Comparison of ENCODE assay signal across 28 mouse cellular contexts in genomic region chr2:103644418-103644817, GRCm38 (mm10).
A peak's percentile ranks its signal among the peaks of the same experiment; 100 is the strongest.
DNase-seq lines count a peak whose midpoint lies in the region; ATAC-seq lines count a peak whose summit lies in the region.
"Had no signal": no experiment of that assay in that cellular context is flagged by ENCODE, and none has a peak within 500 bp of the region (broad histone marks: within the 10 kb centered on the region; RNA-seq: fewer than 3 reads in every experiment).

No protein-coding gene starts in this region.

- H3K9ac ChIP-seq in forebrain, embryonic 13.5 days, result no peak overlapping the region
- no peak overlapping the region for H3K9ac ChIP-seq in hindbrain, embryonic 11.5 days (ENCODE audit: low read depth, low read length)
- H3K9ac ChIP-seq in hindbrain, embryonic 16.5 days (ENCODE audit: low read depth, low read length), result no peak overlapping the region
- H3K9ac ChIP-seq: embryonic facial prominence, embryonic 12.5 days; heart, embryonic 15.5 days; intestine, embryonic 15.5 days; limb, embryonic 15.5 days; liver, embryonic 13.5 days; midbrain, embryonic 13.5 days; neural tube, embryonic 15.5 days had no signal

- no peaks in the 10 kb centered on the region for H3K9me3 ChIP-seq in forebrain, embryonic 13.5 days (replicated peaks)
- H3K9me3 ChIP-seq in forebrain, embryonic 10.5 days, result no peaks in the 10 kb centered on the region
- no peaks in the 10 kb centered on the region for H3K9me3 ChIP-seq in hindbrain, embryonic 11.5 days (ENCODE audit: control insufficient read depth, low read length)
- H3K9me3 ChIP-seq in hindbrain, embryonic 16.5 days (ENCODE audit: control insufficient read depth, low read length), result no peaks in the 10 kb centered on the region
- H3K9me3 ChIP-seq: embryonic facial prominence, embryonic 12.5 days; heart, embryonic 15.5 days; intestine, embryonic 15.5 days; limb, embryonic 10.5 days; limb, embryonic 15.5 days; liver, embryonic 13.5 days; midbrain, embryonic 13.5 days; neural tube, embryonic 15.5 days had no signal

- DNase-seq in forebrain, embryonic 10.5 days (ENCODE audit: extremely low spot score, low spot score), result no peak
- peak; percentile 35 for DNase-seq in testis, postnatal 10 days (ENCODE audit: low spot score)
- no peak for DNase-seq in testis, postnatal 14 days (ENCODE audit: low spot score)
- DNase-seq in hindbrain, embryonic 11.5 days (ENCODE audit: low spot score), result no peak
- DNase-seq in spleen, postnatal 14 days (ENCODE audit: low spot score in 2 of 2), result no peak
- no peak for DNase-seq in lung, postnatal 14 days
- DNase-seq: cerebellum, postnatal 25 days; gastrocnemius, postnatal 14 days; kidney, adult 2 months; kidney, postnatal 36 days; liver, embryonic 13.5 days; lung, adult 18-20 months; right cerebral cortex, postnatal 25 days; spleen, adult 18-20 months; thymus, postnatal 4 days had no signal

- H3K4me1 ChIP-seq in forebrain, embryonic 13.5 days, result peaks cover 30% of the 10 kb centered on the region
- peaks cover 46% of the 10 kb centered on the region for H3K4me1 ChIP-seq in forebrain, embryonic 10.5 days
- peaks cover 3% of the 10 kb centered on the region; the same call in 1 of the 2 replicates for H3K4me1 ChIP-seq in hindbrain, embryonic 11.5 days (replicated peaks; ENCODE audit: control insufficient read depth, insufficient read depth, low read length)
- peaks cover 8% of the 10 kb centered on the region for H3K4me1 ChIP-seq in hindbrain, embryonic 16.5 days (ENCODE audit: control insufficient read depth, insufficient read depth, low read depth, low read length)
- H3K4me1 ChIP-seq: intestine, embryonic 15.5 days had no signal

- H3K4me3 ChIP-seq in forebrain, embryonic 13.5 days, result no peak overlapping the region
- no peak overlapping the region for H3K4me3 ChIP-seq in forebrain, embryonic 10.5 days
- H3K4me3 ChIP-seq in hindbrain, embryonic 11.5 days (ENCODE audit: low read depth, low read length), result no peak overlapping the region
- H3K4me3 ChIP-seq in hindbrain, embryonic 16.5 days (ENCODE audit: low read length), result no peak overlapping the region
- H3K4me3 ChIP-seq: embryonic facial prominence, embryonic 12.5 days; heart, embryonic 15.5 days; intestine, embryonic 15.5 days; limb, embryonic 10.5 days; limb, embryonic 15.5 days; liver, embryonic 13.5 days; midbrain, embryonic 13.5 days; neural tube, embryonic 15.5 days had no signal

- 26% methylated on average over 1 of the region's 1 CpGs for WGBS in forebrain, embryonic 13.5 days
- 56% methylated on average over 1 of the region's 1 CpGs for WGBS in forebrain, embryonic 10.5 days
- 26% methylated on average over 1 of the region's 1 CpGs for WGBS in hindbrain, embryonic 11.5 days
- WGBS in hindbrain, embryonic 16.5 days, result 28% methylated on average over 1 of the region's 1 CpGs

- H3K36me3 ChIP-seq in forebrain, embryonic 13.5 days (ENCODE audit: poor library complexity, severe bottlenecking), result no peaks in the 10 kb centered on the region
- no peaks in the 10 kb centered on the region for H3K36me3 ChIP-seq in forebrain, embryonic 10.5 days (replicated peaks)
- H3K36me3 ChIP-seq in hindbrain, embryonic 11.5 days (ENCODE audit: control insufficient read depth, insufficient read depth, low read length), result no peaks in the 10 kb centered on the region
- no peaks in the 10 kb centered on the region for H3K36me3 ChIP-seq in hindbrain, embryonic 16.5 days (ENCODE audit: control insufficient read depth, insufficient read depth, low read length)
- H3K36me3 ChIP-seq: embryonic facial prominence, embryonic 12.5 days; heart, embryonic 15.5 days; intestine, embryonic 15.5 days; limb, embryonic 10.5 days; limb, embryonic 15.5 days; liver, embryonic 13.5 days; midbrain, embryonic 13.5 days; neural tube, embryonic 15.5 days had no signal

- H3K4me2 ChIP-seq in forebrain, embryonic 13.5 days, result no peak overlapping the region
- no peak overlapping the region for H3K4me2 ChIP-seq in hindbrain, embryonic 11.5 days (replicated peaks; ENCODE audit: low read depth, low read length)
- no peak overlapping the region for H3K4me2 ChIP-seq in hindbrain, embryonic 16.5 days (ENCODE audit: low read length)
- H3K4me2 ChIP-seq: embryonic facial prominence, embryonic 12.5 days; heart, embryonic 15.5 days; intestine, embryonic 15.5 days; limb, embryonic 15.5 days; liver, embryonic 13.5 days; neural tube, embryonic 15.5 days had no signal

- peak; percentile 76 for ATAC-seq in forebrain, embryonic 13.5 days
- ATAC-seq in hindbrain, embryonic 11.5 days (ENCODE audit: low FRiP score), result no peak
- 0 out of 2 replicates have a peak, but pooled peaks have one; percentile 16 for ATAC-seq in hindbrain, embryonic 16.5 days
- ATAC-seq: lung, postnatal 0 days; Patski had no signal

- H3K27ac ChIP-seq in forebrain, embryonic 13.5 days, result no peak overlapping the region
- H3K27ac ChIP-seq in forebrain, embryonic 10.5 days, result no peak overlapping the region
- peak overlapping the region; percentile 64; the same call in 1 of the 2 replicates for H3K27ac ChIP-seq in hindbrain, embryonic 11.5 days (ENCODE audit: low read depth, low read length)
- H3K27ac ChIP-seq in hindbrain, embryonic 16.5 days (ENCODE audit: low read depth, low read length), result no peak overlapping the region
- H3K27ac ChIP-seq: embryonic facial prominence, embryonic 12.5 days; heart, embryonic 15.5 days; intestine, embryonic 15.5 days; limb, embryonic 10.5 days; limb, embryonic 15.5 days; liver, embryonic 13.5 days; macrophage; midbrain, embryonic 13.5 days; stomach, postnatal 0 days had no signal

- no peaks in the 10 kb centered on the region for H3K27me3 ChIP-seq in forebrain, embryonic 13.5 days
- H3K27me3 ChIP-seq in forebrain, embryonic 10.5 days (ENCODE audit: poor library complexity, severe bottlenecking), result peaks cover 37% of the 10 kb centered on the region
- peaks cover 13% of the 10 kb centered on the region for H3K27me3 ChIP-seq in hindbrain, embryonic 11.5 days (ENCODE audit: control insufficient read depth, insufficient read depth, low read length)
- no peaks in the 10 kb centered on the region for H3K27me3 ChIP-seq in hindbrain, embryonic 16.5 days (replicated peaks; ENCODE audit: control insufficient read depth, insufficient read depth, low read length)
- H3K27me3 ChIP-seq: embryonic facial prominence, embryonic 12.5 days; heart, embryonic 15.5 days; intestine, embryonic 15.5 days; limb, embryonic 15.5 days; liver, embryonic 13.5 days; Patski had no signal
